Mouse (Mus musculus) WW6 (cell line): ENCODE measurements at regions not wholly inside any gene's neighbourhood (a gene's known extent, or its start where the extent isn't known, plus 50 kb on each side); places are given as distances from the start of the nearest gene placed in this dataset.

ENCODE experiments used
- DNase-seq: peaks from one replicate; pipeline ENCODE4 v3.0.0-alpha.2; 2013; ENCODE audit warnings: low read depth, low spot score

DNA sequence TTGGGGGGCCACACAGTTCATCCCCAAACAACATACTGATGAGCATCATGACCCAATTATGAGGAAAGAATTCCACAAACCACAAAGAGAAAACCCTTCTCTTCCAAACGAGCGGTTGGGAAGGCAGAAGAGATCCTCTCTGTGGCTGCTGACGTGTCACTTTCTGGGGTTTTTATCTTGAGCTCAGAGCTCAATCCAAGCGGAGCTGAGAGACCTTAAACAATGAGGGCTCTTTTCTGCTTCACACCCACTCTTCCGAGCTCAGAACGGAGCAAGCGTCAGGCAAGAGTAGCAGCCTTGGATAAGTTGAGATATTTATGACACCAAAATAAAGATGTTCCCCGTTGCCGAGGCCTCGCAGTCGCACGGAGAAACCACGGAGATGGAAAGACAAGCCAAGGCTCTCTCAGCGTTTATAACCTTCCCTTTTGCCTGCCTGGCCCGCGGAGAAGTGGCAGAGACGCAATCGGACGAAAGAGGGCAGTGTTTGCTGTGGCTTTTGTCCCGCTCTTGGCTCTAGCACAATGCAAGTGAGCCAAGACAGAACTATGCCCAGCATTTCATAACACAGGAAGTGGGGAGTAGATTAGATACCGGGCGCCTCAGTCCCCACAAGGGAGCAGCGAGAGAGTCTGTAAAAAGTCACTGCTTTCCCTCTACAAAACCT, 100.7 kb downstream of the Chic2 start:
- no peak for DNase-seq

DNA sequence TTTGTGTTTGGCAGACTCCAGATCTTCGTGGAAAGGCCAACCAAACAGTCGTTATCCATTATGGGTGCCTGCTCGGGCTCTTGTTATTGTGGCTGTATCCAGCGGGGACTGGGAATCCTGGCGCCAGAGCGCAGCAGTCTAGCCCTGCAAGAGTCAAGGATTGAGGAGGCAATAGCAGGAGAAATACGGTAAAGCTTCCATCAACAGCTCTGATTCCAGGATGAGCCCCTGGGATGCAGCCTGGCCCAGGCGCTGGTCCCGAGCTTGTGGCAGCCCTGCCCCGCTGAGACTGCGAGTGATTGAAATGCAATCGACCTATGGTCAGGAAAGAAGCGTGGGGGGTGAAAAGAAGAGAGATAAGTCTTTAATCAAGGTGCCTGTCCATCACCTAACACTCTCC, 103.1 kb downstream of the Chic2 start:
- DNase-seq: no peak

DNA sequence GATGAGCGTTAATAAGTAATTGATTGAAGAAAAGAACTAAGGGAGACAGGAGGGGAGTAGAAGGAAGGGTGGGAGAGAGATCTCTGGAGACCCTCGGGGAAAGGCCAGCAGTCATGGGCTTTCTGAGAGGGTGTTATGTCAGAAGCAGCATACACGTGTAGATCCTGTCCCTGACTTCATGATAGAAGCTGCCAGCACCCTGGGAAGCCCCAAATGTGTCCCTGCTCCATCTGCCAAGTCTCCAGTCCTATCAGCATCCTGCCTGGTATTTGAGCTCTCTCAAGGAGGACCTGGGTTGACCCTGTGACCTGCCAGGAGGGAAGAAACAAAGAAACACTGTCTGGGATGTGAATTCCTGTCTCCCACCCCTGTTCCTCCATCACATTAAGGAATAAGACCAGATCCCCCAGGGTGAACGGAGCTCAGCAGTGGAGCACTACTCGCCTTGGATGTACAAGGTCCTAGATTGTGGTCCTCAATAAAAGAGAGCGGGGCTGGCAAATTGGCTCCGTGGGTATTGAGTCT, 107.1 kb downstream of the Chic2 start:
- DNase-seq: no peak

DNA sequence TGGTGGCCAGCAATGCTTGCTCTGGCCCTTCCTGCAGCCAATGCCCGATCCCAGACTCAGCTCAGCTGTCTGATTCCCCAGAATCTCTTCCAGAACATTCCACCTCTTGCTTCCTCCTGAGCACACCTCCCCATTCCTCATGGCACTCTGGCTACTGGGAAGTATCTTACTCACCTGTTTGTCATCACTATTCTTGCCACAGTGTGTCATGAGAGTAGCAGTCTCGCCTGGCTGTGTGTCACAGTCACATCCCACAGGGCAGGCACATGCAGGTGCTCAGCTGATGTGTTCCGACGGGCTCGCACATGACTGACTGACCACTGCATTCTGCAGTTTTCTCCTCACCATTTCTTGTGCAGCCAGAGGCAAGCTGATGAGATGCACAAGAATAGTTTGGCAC, 108.5 kb downstream of the Chic2 start:
- DNase-seq: no peak

DNA sequence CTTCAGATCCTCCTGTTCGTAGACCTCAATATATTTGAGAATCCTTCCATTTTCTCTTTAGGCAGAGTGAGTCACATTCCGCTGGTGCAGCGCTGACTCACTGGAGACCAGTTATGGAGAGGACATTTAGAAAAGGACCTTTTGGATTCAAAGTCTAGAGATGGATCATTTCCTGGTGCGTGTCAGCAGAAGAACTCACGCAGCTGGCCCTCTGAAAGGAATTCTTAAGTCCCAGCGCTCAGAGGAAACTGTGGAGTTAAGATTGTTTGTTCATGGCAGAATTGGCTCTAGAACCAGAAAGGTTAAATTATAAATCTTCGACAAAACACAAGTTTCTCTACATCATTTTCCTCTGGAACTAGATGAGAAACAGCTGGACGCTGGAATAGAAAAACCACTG, 108.9 kb downstream of the Chic2 start:
- no peak for DNase-seq

DNA sequence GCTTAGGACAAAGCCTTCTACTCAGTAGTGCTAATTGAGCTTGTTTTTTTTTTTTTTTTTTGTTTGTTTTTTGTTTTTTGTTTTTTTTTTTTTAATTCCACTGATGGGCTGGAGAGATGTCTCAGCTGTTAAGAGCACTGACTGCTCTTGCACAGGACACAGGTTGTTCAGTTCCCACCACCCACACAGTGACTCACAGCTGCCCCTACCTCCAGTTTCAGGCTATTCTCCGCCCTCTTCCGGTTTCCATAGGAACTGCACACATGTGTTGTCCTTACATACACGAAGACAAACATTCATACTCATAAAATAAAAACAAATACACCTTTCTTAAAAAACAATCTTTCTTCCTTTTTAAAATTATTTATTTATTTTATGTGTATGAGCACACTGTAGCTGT, 111.3 kb downstream of the Chic2 start:
- no peak for DNase-seq

DNA sequence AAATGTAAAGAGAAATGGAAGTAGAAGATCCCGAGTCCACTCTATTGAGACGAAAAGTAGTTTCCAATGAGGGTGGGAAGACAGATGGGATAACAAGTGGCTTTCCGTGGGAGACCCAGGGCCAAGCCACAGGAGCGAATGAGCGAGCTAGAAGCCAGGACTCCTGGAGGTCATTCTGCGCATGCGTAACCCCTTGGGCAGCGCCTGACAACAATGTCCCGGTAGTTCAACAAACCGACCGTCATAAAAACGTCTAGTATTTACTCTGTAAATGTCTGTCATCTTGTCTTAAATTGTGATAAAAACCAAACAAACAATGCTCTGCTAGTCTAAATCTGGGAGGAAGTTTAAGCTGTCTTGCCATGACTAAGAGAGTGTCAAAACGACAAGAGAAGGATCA, 112.4 kb downstream of the Chic2 start:
- DNase-seq: no peak

DNA sequence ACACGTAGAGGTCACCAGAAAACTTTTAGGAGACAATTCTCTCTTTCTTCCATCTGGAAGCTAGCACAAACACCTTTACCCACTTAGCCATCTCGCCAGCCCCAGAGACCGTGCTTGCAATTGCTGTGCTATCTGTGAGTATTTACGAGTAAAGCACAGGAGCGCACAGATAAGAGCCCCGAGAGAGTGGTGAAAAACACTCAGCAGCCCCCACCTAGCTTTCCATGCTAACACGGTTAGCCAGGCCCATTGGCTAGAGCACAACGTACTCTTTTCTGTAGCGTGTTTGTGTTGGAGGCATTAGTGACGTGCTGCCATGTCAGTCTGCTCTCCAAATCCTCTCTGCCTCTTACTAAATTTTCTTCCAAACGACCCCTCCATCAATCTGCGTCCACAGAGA, 112.8 kb downstream of the Chic2 start:
- no peak for DNase-seq

DNA sequence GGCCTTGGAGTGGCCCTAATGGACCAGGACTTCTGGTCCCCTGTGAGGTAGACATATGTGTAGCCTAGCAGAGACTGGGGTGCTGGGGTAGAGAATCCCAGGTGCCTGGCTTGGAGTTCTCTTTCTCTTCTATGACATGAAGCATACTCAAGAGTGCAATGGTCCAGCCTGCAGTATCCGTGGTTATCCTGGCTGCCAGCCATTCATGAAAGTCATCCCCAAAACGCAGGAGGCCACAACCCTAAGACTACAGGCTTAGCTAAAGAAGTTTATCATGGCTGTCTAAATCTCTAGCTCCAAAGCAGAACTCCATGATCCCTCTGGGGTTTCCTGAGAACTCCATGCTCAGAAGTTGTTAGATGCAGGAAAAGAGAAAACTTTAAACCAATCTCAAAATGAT, 117.0 kb downstream of the Chic2 start:
- DNase-seq: no peak

DNA sequence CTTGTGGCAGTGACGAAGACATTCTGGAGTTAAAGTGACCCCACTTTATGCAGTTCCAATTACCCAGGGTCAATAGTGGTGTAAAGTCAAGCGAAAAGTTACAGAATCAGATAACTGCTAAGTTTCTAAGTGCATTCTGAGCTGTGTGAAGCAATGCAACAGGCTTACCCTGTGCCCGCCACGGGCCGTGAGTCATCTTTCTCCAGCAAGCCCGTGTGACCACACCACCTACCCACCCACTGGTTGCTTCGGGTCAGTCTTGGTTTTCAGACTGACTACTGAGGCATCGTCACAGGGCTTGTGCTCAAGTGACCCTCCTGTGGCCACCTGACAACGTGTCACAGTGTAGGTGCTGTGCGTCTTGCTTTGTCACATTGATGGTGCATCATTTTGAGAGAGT, 118.8 kb downstream of the Chic2 start:
- DNase-seq: no peak

DNA sequence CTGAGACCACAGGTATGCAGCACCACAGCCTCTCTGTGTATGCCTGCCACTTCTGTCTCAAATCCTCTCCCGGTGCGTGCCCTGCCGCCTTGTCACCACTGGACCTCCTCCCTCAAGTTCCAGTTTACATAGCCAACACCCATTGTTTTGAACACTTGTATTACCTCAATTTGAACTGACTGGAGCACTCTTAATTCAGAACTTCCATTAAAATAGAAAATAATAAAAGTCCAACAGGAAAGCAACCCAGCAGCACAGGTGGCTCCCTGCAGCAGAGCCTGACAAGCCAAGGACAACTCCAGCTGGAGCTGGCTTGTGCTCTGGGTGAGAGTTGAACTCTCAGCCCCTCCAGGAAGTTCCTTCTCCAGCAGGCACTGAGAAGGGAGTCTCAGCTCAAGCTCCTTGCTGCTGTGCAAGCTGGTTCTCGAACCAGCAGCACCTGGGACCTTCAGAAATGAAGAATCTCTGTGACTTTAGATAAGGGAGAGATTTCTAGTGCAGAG, 120.5 kb downstream of the Chic2 start:
- no peak for DNase-seq

DNA sequence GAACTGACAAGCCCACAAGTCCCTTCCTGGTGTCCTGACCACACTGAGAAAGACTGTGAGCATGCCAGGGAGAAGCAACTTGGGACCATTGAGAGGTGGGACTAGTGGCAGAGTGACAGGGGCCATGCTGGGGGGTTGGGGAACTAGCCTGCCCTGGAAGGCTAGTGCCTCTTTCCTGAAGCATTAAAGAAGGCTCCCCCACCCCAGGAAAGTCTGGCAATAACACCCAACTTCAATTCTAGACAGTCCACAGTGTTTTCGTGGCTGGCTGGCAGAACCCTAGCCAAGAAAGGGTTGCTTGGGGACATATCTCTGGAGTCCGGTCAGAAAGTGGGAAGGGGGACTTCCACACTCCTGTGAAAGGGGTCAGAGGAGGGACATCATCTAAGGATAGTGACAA, 121.2 kb downstream of the Chic2 start:
- DNase-seq: no peak

DNA sequence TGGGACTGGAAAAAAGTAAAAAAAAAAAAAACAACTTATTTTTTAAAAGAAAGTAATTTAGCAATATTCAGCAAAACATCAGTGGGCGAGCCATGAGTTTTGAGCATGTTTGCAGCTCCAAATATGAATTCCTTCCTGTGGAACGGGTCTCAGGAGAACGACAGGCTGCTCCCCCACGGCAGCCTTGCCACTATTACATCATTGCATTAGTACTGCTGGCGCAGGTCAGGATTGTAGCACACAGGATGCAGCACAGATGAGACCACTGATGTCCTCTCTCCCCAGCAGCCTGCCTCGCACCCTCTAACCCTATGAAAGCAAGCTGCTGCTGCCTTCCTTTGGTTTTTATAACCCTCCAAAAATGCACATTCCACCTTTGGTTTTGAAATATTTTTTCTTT, 121.7 kb downstream of the Chic2 start:
- no peak for DNase-seq

DNA sequence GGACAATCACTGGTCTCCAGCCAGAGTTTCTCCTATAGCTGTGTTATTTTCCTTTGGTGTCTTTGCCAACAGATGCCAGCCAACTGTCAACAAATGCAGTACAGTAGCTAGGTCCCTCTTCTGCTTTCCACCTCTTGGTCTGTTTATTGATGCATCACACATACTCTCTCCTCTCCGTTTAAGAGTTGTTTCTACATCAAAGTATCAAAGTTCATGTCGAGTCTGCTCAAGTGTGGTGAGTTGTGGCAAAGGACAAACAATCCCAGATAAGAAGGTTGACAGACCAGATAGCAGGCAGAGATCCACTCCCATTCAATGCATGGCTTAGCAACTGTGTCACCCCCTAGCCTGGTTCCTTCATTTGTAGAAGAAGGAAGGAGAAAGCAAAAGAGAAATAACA, 123.6 kb downstream of the Chic2 start:
- DNase-seq: no peak

DNA sequence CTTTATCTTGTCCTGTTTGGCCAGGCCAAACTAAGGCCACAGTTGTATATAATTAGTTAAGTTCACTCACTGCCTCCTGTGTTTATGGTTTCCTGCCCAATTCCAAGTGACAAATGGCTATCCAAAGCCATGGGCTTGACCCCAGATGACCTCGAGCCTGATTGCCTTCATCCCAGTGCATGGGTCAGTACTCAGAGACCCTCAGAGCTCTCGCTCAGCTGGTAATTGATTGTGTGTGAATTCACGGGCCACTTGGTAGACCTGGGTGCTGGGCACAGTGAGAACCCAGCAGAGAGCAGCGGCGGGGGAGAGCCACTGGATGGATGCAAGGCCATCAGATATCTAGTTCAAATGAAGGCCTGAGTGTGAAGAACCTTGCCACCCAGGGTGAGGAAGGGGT, 124.1 kb downstream of the Chic2 start:
- DNase-seq: no peak

DNA sequence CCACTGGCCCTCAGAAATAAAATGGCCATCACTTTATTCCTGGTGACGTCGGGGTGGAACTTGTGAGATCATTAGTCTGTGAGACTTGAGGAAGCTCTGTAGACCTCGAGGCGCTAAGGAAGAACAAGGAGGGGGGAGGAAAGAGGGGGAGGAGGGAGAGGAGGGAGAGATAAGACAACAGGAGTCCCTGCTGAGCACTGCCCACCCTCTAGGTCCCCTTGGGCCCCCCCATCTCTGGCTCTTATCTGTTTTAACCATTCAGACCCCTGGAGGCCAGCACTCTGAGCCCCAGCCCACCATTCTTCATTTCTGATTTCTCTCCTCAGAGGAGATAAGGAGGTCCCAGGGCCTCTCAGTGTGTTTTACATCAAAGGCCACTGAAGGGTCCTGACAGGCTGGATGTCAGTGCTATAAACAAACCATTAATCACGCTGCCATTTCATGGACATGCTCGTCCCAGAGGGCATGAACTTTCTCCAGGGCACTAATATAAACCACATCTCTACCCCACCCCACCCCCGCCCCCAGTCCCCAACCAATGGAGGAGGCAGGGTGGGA, 139.0 kb downstream of the Chic2 start:
- no peak for DNase-seq

DNA sequence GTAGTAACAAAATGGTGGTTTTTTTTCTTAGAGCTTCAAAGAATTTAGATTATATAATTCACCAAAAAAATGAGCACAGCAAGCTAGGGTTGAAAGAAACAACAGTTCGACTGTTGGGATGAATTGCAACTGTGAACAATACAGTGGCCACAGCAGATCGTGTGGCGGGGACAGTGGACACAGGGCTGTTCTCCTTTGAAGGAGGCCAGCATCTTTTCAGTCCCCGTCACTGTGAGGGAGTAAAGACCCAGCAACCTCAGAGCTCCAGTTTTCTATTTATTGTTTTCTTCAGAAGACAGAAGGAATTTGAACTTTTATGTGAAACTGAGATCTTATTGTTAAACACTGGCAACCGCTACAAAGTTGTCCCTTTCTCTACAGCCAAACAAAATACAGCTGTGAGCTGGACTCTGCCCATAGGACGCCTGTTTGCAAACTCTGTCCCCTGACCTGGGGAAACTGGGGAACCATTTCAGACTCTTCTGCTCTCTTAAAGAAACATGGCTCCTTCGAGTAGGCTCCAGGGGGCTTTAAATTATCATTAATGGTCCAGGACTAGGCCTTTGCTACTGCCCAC, 139.6 kb downstream of the Chic2 start:
- no peak for DNase-seq

DNA sequence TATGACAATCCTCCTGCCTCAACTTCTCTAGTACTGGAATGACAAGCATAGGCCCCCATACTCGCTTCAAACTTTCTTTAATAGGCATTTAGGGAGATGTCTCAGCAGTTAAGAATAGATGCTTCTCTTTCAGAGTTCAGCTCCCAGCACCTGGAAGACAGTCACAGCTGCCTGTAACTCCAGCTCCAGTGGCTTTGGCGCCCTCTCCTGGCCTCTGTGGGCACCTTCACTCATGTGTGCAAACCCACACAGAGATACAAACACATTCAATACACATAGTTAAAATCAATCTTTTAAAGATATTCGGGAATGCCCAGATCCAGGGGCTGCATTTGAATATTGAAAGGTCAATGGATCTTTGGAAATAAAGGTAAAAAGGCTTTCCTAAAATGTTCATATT, 140.2 kb downstream of the Chic2 start:
- no peak for DNase-seq

DNA sequence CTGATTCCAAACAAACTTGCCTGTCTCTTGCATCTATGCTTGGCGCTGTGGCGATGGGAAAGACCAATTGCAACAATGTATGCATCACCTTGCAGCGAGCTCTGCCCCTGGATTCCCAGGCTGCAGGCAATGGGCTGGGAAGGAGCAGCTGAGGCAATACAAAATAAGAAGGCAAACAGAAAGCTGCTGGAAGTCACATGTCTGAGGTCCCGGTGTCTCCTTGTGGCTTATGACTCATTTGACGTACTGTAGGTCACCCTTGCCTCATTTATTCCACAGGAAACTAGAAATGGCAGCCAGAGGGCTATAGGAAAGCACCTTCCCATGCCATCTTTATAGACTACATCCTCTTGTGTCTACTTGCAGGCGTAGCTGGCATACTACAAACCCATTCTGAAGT, 140.9 kb downstream of the Chic2 start:
- DNase-seq: no peak

DNA sequence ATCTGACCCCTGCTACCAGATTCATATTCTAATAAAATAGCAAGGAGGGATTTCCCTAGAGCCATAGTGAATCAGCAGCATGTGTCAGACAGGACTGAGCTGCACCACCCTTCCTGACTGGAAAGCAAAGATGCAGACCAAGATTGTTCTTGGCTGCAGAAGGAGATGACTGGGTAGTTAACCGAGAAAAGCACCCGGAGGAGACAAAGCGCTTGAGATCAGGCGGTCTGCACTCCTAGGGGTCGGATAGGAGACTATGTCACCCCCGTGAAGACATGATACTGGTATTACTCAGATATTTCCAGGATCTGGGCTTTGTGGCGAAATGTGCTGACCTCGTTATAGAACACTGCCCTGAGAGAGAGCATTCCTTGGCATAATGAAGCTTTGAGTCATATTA, 147.4 kb downstream of the Chic2 start:
- DNase-seq: no peak

DNA sequence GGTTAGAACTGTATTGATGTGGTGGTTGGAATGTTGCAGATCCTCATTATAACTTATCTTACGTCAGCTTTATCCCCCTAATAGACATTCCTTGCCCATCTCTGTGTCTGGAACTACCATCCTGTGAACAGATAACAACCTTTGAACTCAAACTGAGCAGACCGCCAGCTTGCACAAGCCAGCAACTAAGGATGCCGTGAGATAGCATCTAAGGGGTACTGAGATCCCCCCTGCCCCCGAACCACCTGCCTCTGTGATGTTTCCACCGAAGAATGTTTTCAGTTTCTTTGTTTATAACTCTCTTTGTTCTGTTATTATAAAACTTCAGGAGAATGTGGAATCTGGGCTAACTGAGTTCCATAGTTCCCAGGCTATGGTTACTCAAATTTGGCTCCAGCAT, 151.3 kb downstream of the Chic2 start:
- no peak for DNase-seq

DNA sequence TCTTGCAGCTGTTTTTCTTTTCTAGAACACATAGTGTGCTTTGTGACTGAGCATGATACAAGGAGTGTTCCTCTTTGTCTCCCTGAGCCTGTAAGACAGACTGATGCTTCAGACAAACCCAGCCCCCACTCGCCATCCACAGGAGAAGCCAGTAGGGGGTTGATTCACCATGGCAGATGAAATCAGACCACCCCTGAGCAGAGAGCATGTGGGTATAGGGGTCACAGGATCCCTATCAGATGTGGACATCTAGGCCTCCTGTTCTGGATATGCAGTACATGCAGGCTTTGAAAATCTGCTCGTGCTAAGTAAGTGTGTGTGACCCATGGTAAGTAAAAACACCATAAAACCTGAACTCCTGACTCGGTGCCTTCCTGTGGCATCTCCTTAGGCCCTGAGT, 153.0 kb downstream of the Chic2 start:
- DNase-seq: no peak

DNA sequence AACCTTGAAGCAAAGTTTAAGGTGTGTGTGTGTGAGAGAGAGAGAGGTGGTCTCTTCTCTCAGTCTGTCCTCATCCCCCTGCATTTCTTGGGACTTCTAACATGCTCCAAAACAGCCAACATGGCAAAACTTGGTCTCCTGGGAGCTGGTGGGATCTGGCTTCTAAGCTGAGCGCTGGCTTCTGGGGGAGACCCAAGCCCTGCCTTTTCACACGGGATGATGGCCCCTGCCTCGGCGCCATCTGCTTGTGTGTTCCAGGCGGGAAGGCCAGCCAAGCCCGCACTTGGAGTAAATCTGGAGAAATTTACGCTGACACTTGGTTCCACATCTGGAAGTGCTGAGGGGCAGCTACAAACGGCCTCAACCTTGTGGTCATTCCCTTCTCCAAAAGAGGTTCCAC, 155.6 kb downstream of the Chic2 start:
- DNase-seq: no peak
